Mouse (Mus musculus) skeletal muscle tissue, adult 2 months (tissue): ENCODE data around the gene Huwe1.

Experiments used
- DNase-seq: peaks from one replicate; pipeline ENCODE4 v3.0.0-alpha.2; 2012; ENCODE audit warnings: low read depth, low spot score

Gene Huwe1

GRCm38 (mm10) chrX:151951181-151951580, 150.6 kb downstream of the Huwe1 start:
- DNase-seq, result no peak
